Mouse (Mus musculus) urinary bladder, postnatal 14 days (tissue): ENCODE measurements around the gene Cacna2d2.

Experiments used
- DNase-seq: peaks from one replicate; pipeline ENCODE4 v3.0.0; 2021; ENCODE audit warnings: low spot score

The Cacna2d2 gene

GRCm38 (mm10) chr9:107541005-107541404 lies 141.6 kb downstream of the Cacna2d2 start:
- no peak for DNase-seq

GRCm38 (mm10) chr9:107541474-107542351 lies 142.3 kb downstream of the Cacna2d2 start, which contains the start of the genes Cyb561d2 and Nprl2:
Cyb561d2 (minus strand) TSS chr9:107542193.
Nprl2 (plus strand) TSS chr9:107542226.
- DNase-seq: peak; percentile 94

GRCm38 (mm10) chr9:107542352-107542686 lies 142.9 kb downstream of the Cacna2d2 start:
- no peak for DNase-seq

- no peak for DNase-seq
Observed at GRCm38 (mm10) chr9:107542721-107543120, 143.3 kb downstream of the Cacna2d2 start.

- no peak for DNase-seq
Observed at GRCm38 (mm10) chr9:107543299-107543698, 143.9 kb downstream of the Cacna2d2 start.

GRCm38 (mm10) chr9:107544196-107544700 lies 144.8 kb downstream of the Cacna2d2 start:
- DNase-seq: no peak

- no peak for DNase-seq
Observed at GRCm38 (mm10) chr9:107544729-107545128, 145.3 kb downstream of the Cacna2d2 start.

- no peak for DNase-seq
Observed at GRCm38 (mm10) chr9:107545199-107545598, 145.8 kb downstream of the Cacna2d2 start.

GRCm38 (mm10) chr9:107545602-107546001 lies 146.2 kb downstream of the Cacna2d2 start:
- DNase-seq: peak; percentile 80

GRCm38 (mm10) chr9:107547026-107547425 lies 147.6 kb downstream of the Cacna2d2 start, which contains the start of gene Zmynd10:
Zmynd10 (plus strand) TSS chr9:107547298.
- peak; percentile 89 for DNase-seq

- DNase-seq: no peak
Observed at GRCm38 (mm10) chr9:107547957-107548356, 148.5 kb downstream of the Cacna2d2 start.

GRCm38 (mm10) chr9:107548820-107549219 lies 149.4 kb downstream of the Cacna2d2 start:
- no peak for DNase-seq

- DNase-seq: no peak
Observed at GRCm38 (mm10) chr9:107549297-107550074, 150.1 kb downstream of the Cacna2d2 start.

GRCm38 (mm10) chr9:107550491-107551116 lies 151.2 kb downstream of the Cacna2d2 start:
- DNase-seq: no peak

GRCm38 (mm10) chr9:107551117-107551889 lies 151.9 kb downstream of the Cacna2d2 start, which contains the start of gene Rassf1:
Rassf1 (plus strand) TSS chr9:107551555.
- DNase-seq: peak; percentile 73

GRCm38 (mm10) chr9:107551890-107552355 lies 152.5 kb downstream of the Cacna2d2 start:
- no peak for DNase-seq

GRCm38 (mm10) chr9:107552690-107553393 lies 153.4 kb downstream of the Cacna2d2 start:
- DNase-seq: no peak

GRCm38 (mm10) chr9:107553541-107554318 lies 154.3 kb downstream of the Cacna2d2 start:
- DNase-seq: no peak

GRCm38 (mm10) chr9:107554319-107554825 lies 155.0 kb downstream of the Cacna2d2 start:
- DNase-seq: peak; percentile 94
